Mouse (Mus musculus): ENCODE data around the gene Itih2.

The Itih2 gene

DNA sequence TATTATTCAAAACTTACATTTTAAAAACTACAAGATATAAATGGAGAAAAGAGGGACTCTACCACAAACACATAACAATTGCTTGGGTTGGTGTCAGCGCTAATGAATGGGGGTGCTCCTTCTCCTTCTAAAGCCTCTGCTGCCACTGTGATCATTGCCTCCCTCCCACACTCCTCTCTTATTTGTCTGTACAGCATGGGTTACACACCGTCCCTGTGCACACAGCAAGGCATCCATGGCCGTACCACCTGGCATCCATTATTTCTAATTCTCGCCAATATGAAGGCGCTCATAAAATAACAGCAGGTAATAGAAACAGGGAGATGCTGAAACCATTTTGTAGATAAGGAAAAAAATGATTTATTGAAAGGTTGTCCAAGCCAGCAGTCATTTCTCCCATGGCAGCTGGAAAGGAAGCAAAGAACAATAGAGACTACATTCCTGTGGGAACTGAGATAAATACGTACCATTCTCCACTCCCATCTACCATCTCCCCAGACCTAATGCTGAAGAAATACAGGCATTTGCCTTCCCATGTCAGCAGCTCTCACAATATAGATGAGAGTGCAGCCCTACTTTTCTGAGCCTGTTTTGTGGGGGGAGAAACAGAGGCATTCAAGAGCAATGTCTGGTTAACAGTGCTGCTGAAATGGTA, 22.5 kb downstream of the Itih2 start:
- no peak for DNase-seq

DNA sequence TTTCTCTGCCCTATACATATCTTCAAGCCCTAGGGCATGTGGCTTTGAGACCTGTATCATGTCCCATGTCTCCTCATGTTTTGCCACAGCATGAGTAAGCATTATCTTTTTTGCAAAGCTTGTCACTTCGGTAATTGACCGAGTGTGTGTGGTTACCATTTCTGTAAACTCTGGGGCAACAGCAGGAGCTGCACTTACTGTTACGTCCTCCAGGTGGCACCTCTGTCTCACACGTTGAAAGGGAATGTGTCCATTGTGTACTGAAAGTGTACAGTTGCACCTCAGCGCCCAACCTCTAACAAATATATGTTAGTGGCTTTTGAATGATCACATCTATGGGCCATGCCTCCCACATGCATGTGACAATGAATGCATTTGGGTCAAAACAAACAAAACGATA, 30.0 kb downstream of the Itih2 start:
- DNase-seq = peak; percentile 59

DNA sequence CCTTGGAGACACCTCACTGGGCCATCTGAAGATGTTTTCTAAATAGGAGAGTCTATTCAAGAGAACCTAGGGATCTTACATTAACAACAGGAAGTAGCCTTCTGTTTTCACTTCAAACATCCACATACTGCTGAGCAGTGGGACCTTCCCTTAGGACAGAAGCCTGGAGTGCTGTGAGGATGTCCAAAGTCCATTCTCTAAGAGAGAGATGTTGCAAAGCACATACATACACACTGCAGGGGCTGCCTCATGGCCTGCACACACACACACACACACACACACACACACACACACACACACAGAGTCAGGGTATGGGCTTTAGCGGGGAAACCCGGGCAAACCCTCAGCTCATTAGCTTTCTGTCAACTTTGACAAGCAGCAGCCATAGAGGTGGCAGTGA, 30.7 kb downstream of the Itih2 start:
- DNase-seq = no peak

- peak; percentile 58 for DNase-seq
These were observed 32.5 kb downstream of the Itih2 start for GRCm38 (mm10) chr2:10098598-10099215.

DNA sequence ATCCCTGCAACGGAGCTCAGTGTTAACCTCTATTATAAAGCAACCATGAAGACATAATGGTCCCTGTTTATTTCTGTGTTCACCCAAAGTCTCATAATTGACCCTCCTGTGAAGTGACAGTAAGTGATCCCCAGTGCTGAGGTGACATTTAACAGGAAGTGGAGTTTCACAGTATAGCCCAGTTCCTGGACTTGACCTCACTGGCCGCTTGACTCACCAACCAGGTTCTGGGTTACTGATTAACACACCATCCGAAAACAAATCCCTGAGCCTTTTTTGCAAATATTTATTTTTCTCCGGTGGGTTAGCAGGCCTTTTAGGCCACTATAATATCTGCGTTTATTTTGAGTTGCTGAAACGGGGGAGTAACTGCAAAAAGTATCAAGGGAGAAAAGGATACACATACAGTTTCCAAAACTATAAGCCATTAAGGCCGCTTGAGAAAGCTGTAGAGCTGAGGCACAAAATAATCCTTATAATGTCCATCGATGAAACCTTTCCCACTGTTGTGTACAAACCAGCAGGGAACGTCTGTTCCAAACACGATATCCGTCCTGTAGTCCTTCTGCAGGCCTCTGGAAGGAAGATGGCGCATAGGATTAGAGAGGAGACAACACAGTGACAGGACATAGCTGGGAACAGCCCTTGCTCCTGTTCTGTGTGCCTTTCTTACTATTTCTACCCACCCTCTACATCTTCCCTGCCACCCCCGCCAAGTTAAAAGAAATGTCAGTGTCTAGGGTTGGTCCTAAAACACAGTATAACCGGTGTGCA, 36.7 kb downstream of the Itih2 start:
- DNase-seq = no peak

DNA sequence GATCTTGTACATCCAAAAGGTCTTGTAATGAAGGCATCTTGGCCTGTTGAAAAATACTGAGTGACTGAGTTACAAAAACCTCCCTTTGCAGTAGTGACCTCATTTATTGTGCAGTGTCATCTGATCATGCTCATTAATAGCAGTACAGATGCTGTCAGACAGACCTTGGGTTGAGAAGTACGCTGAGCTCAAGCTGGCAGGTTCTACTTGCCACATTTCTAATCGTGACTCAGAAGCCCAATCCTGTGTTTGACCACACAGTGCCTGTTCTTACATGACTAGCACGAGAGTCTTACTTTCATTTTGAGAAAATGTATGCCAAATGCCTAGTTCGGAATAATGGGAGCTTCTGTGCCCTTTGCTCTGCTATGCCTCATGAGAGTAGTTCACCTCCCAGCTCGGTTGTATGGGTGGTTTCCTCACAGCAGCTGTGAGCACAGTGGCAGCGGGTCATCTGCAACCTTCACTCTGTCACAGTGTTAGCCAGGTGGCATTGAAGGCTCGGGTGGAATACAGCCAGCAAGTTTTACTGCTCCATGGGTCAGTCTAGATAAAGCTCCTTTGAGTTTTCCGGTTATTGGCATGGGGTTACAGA, 43.8 kb downstream of the Itih2 start:
- DNase-seq = no peak

DNA sequence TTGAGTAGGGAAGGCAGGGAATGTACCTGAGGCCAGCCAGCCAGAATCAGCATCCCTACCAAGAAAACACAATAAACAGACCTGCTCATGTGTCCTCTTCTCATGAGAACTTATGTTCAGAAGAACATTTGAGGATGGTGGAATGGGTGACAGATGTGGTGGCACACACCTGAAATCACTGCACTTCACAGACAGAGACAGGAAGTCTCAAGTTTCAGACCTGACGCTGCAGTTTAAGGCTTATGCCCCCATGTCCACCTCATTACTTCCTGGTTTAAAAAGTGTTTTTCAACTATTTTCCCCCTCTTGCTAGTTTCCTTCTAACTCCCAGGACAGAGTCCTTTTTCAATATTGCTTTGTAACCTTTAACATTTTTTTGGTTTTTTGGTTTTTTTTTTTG, 48.5 kb downstream of the Itih2 start:
- DNase-seq = no peak

GRCm38 (mm10) chr2:10081453-10082080, 49.6 kb downstream of the Itih2 start:
- no peak for DNase-seq

- DNase-seq = peak; percentile 96
These were observed 50.7 kb downstream of the Itih2 start, which contains the start of the genes Atp5c1 and Kin for GRCm38 (mm10) chr2:10080310-10081010. Gene Atp5c1 (minus strand): TSS chr2:10080510. Gene Kin (plus strand): TSS chr2:10080593.

- DNase-seq = no peak
These were observed 51.4 kb downstream of the Itih2 start for GRCm38 (mm10) chr2:10079745-10080309.

DNA sequence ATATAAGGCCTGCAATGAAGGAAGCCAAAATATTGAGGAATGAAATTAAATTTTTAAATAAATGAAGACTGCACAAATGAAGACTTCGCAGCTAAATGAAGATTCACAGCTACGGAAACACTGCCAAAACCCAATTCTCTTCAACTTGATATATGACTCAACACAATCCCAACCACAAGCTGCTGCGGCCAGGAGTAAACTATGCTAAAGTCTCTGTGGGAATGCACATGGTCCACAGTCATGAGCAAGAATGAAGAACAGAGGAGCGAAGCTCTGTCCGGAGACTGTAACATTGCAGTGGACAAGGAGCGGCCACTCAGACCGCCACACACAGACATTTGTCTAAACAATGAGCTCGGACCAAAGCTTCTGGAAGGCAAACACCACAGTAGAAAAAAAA, 54.5 kb downstream of the Itih2 start:
- DNase-seq = no peak

DNA sequence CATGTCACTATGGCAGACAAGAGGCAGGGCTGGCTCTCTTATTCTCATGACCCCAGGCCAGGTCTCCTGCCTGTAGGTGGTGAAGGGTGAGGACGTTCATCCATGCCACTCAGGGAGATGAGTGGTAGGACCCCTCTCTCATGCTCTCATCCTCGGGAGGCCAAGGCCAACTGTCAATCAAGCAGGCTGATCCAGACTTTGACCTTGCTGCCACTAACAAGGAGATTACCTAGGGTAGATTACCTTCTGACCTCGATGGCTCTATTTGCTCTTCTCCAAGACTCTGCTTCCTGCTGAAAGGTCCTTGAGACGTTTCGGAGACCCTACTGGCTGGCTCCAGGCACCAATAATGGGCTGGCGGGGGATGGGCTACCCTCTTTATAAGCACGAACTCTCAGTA, 56.7 kb downstream of the Itih2 start:
- no peak for DNase-seq

- no peak for DNase-seq
These were observed 59.4 kb downstream of the Itih2 start for GRCm38 (mm10) chr2:10071751-10072150.

GRCm38 (mm10) chr2:10058836-10059235, 72.4 kb downstream of the Itih2 start:
- no peak for DNase-seq

DNA sequence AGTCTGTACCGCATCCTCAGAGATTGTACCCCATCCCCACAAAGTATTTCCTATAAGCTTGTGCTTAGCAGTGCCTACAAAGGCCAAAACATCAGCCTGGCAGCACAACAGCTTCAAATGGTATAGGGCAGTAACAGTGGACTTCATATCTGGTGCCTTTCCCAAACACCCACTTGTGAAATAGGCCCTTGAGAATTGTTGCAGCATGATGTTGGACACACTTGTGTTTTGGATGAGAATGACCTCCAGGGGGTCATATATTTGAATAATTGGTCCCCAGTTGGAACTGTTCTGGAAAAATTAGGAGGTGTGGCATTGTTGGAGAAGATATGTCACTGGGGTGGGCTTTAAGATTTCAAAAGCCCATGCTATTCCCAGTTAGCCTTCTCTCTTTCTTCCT, 79.2 kb downstream of the Itih2 start:
- no peak for DNase-seq

DNA sequence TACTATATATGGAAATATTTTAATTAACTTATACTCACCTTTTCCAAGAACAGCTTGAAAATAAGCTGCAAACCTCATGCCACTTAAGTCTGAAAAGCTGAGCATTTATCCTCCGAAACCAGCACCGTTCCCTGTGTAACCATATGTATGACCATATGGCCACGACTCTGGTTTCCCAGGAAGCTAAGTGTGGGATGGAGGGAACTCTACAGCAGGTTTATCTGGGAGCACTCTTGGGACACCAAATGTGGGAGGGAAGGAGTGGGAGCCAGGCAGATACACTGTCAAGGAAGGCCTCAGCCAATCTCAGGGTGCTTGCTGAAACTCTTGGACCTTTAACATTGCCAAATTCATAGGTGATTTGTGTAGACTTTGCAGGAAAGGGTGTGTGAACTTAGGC, 80.3 kb downstream of the Itih2 start:
- no peak for DNase-seq

GRCm38 (mm10) chr2:10049456-10049855, 81.7 kb downstream of the Itih2 start:
- no peak for DNase-seq

DNA sequence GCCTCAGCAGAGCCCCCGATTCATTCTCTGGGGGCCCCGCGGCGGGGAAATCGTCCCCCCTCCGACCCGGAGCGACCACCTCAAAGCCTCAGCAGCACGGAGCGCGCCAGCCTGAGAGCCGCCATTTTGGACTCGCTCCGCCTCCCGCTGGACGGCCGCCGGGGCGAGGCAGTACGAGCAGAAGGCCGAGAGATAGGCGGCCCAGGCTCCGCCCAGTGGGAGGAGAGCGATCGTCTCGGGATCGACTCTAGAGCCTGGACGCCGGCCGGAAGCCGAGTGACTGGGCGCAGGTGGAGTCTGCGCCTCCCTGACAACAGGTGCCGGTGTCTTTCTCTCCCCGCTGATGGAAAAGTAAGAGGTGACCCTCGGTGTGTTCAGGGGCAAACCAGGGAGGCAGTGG, 82.7 kb downstream of the Itih2 start, which contains the start of gene Taf3:
Gene Taf3 (minus strand): TSS at position 136 of the 400 bp plus-strand sequence.
- peak; percentile 94 for DNase-seq

- peak; percentile 13 for DNase-seq
These were observed 83.3 kb downstream of the Itih2 start for GRCm38 (mm10) chr2:10047758-10048436.
